Mouse (Mus musculus) kidney, postnatal 0 days (tissue): Measurements from ENCODE around the gene Fosl1. TPM values are rescaled to one million over a fixed set of nuclear protein-coding genes. Genes with fewer than 3 reads are reported as not detected.

Experiments
- ATAC-seq: fragments of 200-750 bp; cut with Nextera tagmentation; replicated peaks from 2 replicates; pipeline ENCODE4 v1.8.0; 2017; ENCODE audit warnings: low read depth, moderate number of reproducible peaks, moderate TSS enrichment, moderate library complexity; ENCODE audit not compliant: low FRiP score
- DNase-seq: peaks from one replicate; pipeline ENCODE4 v3.0.0-alpha.2; 2016; ENCODE audit warnings: low spot score
- H3K27ac ChIP-seq: fragments of 300-500 bp; sonication (generic); 2 replicates; pipeline ENCODE4 v1.5.1; 2014; ENCODE audit warnings: mild to moderate bottlenecking
- H3K27me3 ChIP-seq: fragments of 300-500 bp; sonication (generic); 2 replicates; pipeline ENCODE4 v1.6.1; 2014; ENCODE audit warnings: low read length, mixed read lengths; ENCODE audit not compliant: insufficient read depth
- H3K36me3 ChIP-seq: fragments of 300-500 bp; sonication (generic); 2 replicates; pipeline ENCODE4 v1.6.1; 2014; ENCODE audit warnings: low read length, mixed read lengths; ENCODE audit not compliant: insufficient read depth
- H3K4me1 ChIP-seq: fragments of 300-500 bp; sonication (generic); replicated peaks from 2 replicates; pipeline ENCODE4 v1.6.1; 2014; ENCODE audit warnings: antibody characterized with exemption, low read length, mixed read lengths; ENCODE audit not compliant: insufficient read depth
- H3K4me2 ChIP-seq: fragments of 300-500 bp; sonication (generic); 2 replicates; pipeline ENCODE4 v1.6.1; 2014; ENCODE audit warnings: mild to moderate bottlenecking, low read length, moderate library complexity, mixed read lengths
- H3K4me3 ChIP-seq: fragments of 300-500 bp; sonication (generic); replicated peaks from 2 replicates; pipeline ENCODE4 v1.5.1; 2014; ENCODE audit warnings: low read depth, low read length
- H3K9ac ChIP-seq: fragments of 300-500 bp; sonication (generic); 2 replicates; pipeline ENCODE4 v1.6.1; 2014; ENCODE audit warnings: low read depth, low read length
- H3K9me3 ChIP-seq: fragments of 300-500 bp; sonication (generic); replicated peaks from 2 replicates; pipeline ENCODE4 v1.6.1; 2016; ENCODE audit warnings: low read length, inconsistent platforms, mixed read lengths
- CTCF ChIP-seq: IDR thresholded peaks from 2 replicates; pipeline ENCODE4 v1.5.1; 2016; ENCODE audit warnings: antibody characterized with exemption, low read depth, mild to moderate bottlenecking, moderate library complexity
- WGBS: fragments of 180-500 bp; shearing (Covaris S2); extraction: QIAGEN DNeasy Blood & Tissue Kit; methylation state at CpG from one replicate; pipeline ENCODE4 v1.1.7; 2014; 5-methylcytosine and 5-hydroxymethylcytosine counted together
- polyA plus RNA-seq: library from polyadenylated mRNA; unstranded; fragments of >200 nt; fragmentation: Nextera tagmentation; extraction: Ambion mirVana; gene quantifications from 2 replicates; pipeline ENCODE4 v1.2.1, GENCODE M21; 2015

Gene Fosl1
- polyA plus RNA-seq, 1 experiment from 2014 or later, result not detected

GRCm38 (mm10) chr19:5457746-5458442, 10.5 kb downstream of the Fosl1 start, which contains the start of gene Ccdc85b:
TSS of gene Ccdc85b (minus strand) at chr19:5457894.
- DNase-seq (no peak), ATAC-seq (0 out of 2 replicates have a peak, but pooled peaks have one; percentile 7)
- TF ChIP-seq CTCF, result no peak
- Histone ChIP-seq H3K9ac (peak within 1 kb of the TSS; percentile 78), H3K9me3 (no peaks in the 10 kb centered on the region), H3K4me1 (peaks cover 18% of the 10 kb centered on the region), H3K36me3 (peaks cover 14% of the 10 kb centered on the region; the same call in 1 of the 2 replicates), H3K4me3 (peak within 1 kb of the TSS; percentile 81), H3K4me2 (peak within 1 kb of the TSS; percentile 97), H3K27me3 (no peaks in the 10 kb centered on the region), H3K27ac (peak within 1 kb of the TSS; percentile 98)
- WGBS, result 8% methylated on average over 14 of the region's 14 CpGs

GRCm38 (mm10) chr19:5459019-5459418, 11.7 kb downstream of the Fosl1 start:
- no peak overlapping the region for H3K4me2 ChIP-seq
- H3K27me3 ChIP-seq, result no peaks in the 10 kb centered on the region
- H3K4me3 ChIP-seq, result no peak overlapping the region
- H3K36me3 ChIP-seq, result peaks cover 20% of the 10 kb centered on the region; the same call in 1 of the 2 replicates
- no peak overlapping the region for H3K9ac ChIP-seq
- no peak for DNase-seq
- H3K4me1 ChIP-seq, result peaks cover 20% of the 10 kb centered on the region
- no peak for TF ChIP-seq CTCF
- no peaks in the 10 kb centered on the region for H3K9me3 ChIP-seq
- H3K27ac ChIP-seq, result no peak overlapping the region
- no peak for ATAC-seq
- WGBS, result 73% methylated on average over 7 of the region's 7 CpGs

- Histone ChIP-seq H3K9ac (peak overlapping the region; percentile 68), H3K4me2 (peak overlapping the region; percentile 84), H3K4me3 (peak overlapping the region; percentile 70), H3K27ac (no peak overlapping the region), H3K4me1 (peaks cover 23% of the 10 kb centered on the region), H3K36me3 (peaks cover 18% of the 10 kb centered on the region; the same call in 1 of the 2 replicates), H3K9me3 (no peaks in the 10 kb centered on the region), H3K27me3 (no peaks in the 10 kb centered on the region)
- no peak for ATAC-seq
- TF ChIP-seq CTCF, result no peak
- 21% methylated on average over 3 of the region's 3 CpGs for WGBS
- no peak for DNase-seq
Measured at GRCm38 (mm10) chr19:5459896-5460295, 12.5 kb downstream of the Fosl1 start.

GRCm38 (mm10) chr19:5460465-5460911, 13.1 kb downstream of the Fosl1 start, which contains the start of gene Fibp:
TSS of gene Fibp (plus strand) at chr19:5460615.
- peak within 1 kb of the TSS; percentile 70 for H3K4me3 ChIP-seq
- 0 out of 2 replicates have a peak, but pooled peaks have one; percentile 3 for TF ChIP-seq CTCF
- peak within 1 kb of the TSS; percentile 84 for H3K4me2 ChIP-seq
- peaks cover 23% of the 10 kb centered on the region; the same call in 1 of the 2 replicates for H3K36me3 ChIP-seq
- under 1% methylated on average over 32 of the region's 32 CpGs for WGBS
- peaks cover 20% of the 10 kb centered on the region for H3K4me1 ChIP-seq
- peak; percentile 91 for DNase-seq
- H3K27ac ChIP-seq, result peak within 1 kb of the TSS; percentile 65; the same call in 1 of the 2 replicates
- H3K9ac ChIP-seq, result peak within 1 kb of the TSS; percentile 68
- peak; percentile 47 for ATAC-seq
- H3K27me3 ChIP-seq, result no peaks in the 10 kb centered on the region
- no peaks in the 10 kb centered on the region for H3K9me3 ChIP-seq

- Histone ChIP-seq H3K36me3 (peaks cover 32% of the 10 kb centered on the region), H3K4me1 (peaks cover 13% of the 10 kb centered on the region), H3K9me3 (no peaks in the 10 kb centered on the region), H3K4me2 (peak overlapping the region; percentile 84), H3K27me3 (no peaks in the 10 kb centered on the region), H3K4me3 (peak overlapping the region; percentile 70; the same call in 1 of the 2 replicates), H3K9ac (peak overlapping the region; percentile 68; the same call in 1 of the 2 replicates), H3K27ac (no peak overlapping the region)
- no peak for TF ChIP-seq CTCF
- DNase-seq, result no peak
- ATAC-seq, result no peak
- WGBS, result 82% methylated on average over 6 of the region's 6 CpGs
Measured at GRCm38 (mm10) chr19:5461411-5461810, 14.1 kb downstream of the Fosl1 start.

- no peak for TF ChIP-seq CTCF
- DNase-seq (no peak), ATAC-seq (no peak)
- H3K36me3 ChIP-seq, result peaks cover 44% of the 10 kb centered on the region
- H3K4me1 ChIP-seq, result peaks cover 13% of the 10 kb centered on the region
- no peak overlapping the region for H3K4me2 ChIP-seq
- H3K27me3 ChIP-seq, result no peaks in the 10 kb centered on the region
- no peak overlapping the region for H3K27ac ChIP-seq
- H3K9me3 ChIP-seq, result no peaks in the 10 kb centered on the region
- 92% methylated on average over 9 of the region's 9 CpGs for WGBS
- H3K4me3 ChIP-seq, result no peak overlapping the region
- no peak overlapping the region for H3K9ac ChIP-seq
Measured at GRCm38 (mm10) chr19:5463212-5463611, 15.9 kb downstream of the Fosl1 start.
